Mouse (Mus musculus) left cerebral cortex, adult 2 months (tissue): ENCODE measurements around the gene Birc5. TPM values are rescaled to one million over a fixed set of nuclear protein-coding genes. Genes with fewer than 3 reads are reported as not detected.
"Not testable (repeated sequence)": the region's sequence is repeated elsewhere in the genome, so short reads cannot be mapped to it uniquely, and the experiment has no call there.

Experiments
- DNase-seq, 2 experiments: peaks; one replicate each; pipeline ENCODE4 v3.0.0; 2021 to 2022; ENCODE audit warnings: low spot score in 2 of 2, mixed read lengths in 1 of 2; ENCODE audit errors: extremely low spot score in 1 of 2
- H3K27ac ChIP-seq: fragments of 200-600 bp; 2 replicates; pipeline ENCODE4 v1.8.1; 2022
- H3K4me3 ChIP-seq: fragments of 200-600 bp; 2 replicates; pipeline ENCODE4 v1.8.1; 2022
- CTCF ChIP-seq: fragments of 200-600 bp; IDR thresholded peaks from 2 replicates; pipeline ENCODE4 v1.8.1; 2022; ENCODE audit warnings: antibody characterized with exemption, mild to moderate bottlenecking, moderate library complexity
- intact Hi-C: fragments of 180-260 bp; cut with DNase I; formaldehyde crosslinking; loops from one replicate; pipeline ENCODE4 v1.15.1; 2025
- long read RNA-seq, 2 experiments: library from polyadenylated mRNA; stranded (forward); transcript quantifications; one replicate each; pipeline ENCODE4 v2.0.0; 2021; ENCODE audit warnings: borderline mapping rate in 2 of 2
- total RNA-seq, 2 experiments: library from RNA; stranded (reverse); gene quantifications; 2 replicates each; pipeline ENCODE4 v1.2.3; 2021

Gene Birc5
- total RNA-seq: 1 to 10 TPM in 1 of 2 experiments, under 1 TPM in 1; 0.95 to 1.3 TPM
- long read RNA-seq, experiment 1, partial matches to known transcripts: 0 of 1 reads
- long read RNA-seq, experiment 1, other reads (novel, unspliced or antisense): 0 of 1 reads
- long read RNA-seq, experiment 2, partial matches to known transcripts: 1 of 1 reads
- long read RNA-seq, experiment 2, other reads (novel, unspliced or antisense): 0 of 1 reads

DNA sequence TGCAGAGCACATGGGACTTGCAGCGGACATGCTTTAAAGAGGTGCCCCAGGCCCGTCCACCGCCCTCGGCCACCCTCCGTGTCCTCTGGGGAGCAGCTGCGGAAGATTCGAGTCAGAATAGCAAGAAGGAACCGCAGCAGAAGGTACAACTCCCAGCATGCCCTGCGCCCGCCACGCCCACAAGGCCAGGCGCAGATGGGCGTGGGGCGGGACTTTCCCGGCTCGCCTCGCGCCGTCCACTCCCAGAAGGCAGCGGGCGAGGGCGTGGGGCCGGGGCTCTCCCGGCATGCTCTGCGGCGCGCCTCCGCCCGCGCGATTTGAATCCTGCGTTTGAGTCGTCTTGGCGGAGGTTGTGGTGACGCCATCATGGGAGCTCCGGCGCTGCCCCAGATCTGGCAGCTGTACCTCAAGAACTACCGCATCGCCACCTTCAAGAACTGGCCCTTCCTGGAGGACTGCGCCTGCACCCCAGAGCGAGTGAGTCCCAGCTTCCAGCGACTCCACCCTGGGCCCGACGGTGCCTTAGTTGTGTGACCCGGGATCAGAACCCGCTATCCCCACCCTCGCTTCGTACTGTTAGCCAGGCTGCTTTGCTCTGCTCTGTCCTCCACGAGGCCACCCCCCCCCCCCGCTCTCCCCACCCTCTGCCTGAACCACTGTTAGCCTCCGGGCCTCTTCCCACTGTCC is at the start of gene Birc5:
Gene Birc5, plus strand, starts transcription at position 267 of the 687 bp plus-strand sequence.
- peak within 1 kb of the TSS; percentile 94 for H3K27ac ChIP-seq
- H3K4me3 ChIP-seq: peak within 1 kb of the TSS; percentile 77
- DNase-seq: peak; percentile 96 to 97
- intact Hi-C loops: no loop called here
- no peak; the same call in 1 of the 2 replicates for TF ChIP-seq CTCF

DNA sequence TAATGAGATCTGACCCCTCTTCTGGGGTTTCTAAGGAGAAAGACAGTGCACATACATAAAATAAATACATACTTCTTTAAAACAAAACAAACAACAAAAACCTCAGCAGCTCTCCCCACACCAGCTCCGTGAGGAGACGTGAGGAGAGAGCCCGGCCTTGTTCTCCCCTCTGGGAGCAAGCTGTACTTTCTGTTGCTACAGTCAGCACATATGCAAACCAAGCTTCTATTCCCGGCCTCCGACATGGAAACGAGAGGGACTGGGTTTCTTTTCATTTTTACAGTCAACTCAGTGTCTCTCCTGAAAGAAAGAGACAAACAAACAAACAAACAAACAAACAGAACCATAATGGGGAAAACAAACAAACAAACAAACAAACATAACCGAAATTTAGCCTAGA is 49.0 kb upstream of the Birc5 start:
- Histone ChIP-seq H3K27ac (no peak overlapping the region), H3K4me3 (no peak overlapping the region)
- DNase-seq: no peak
- intact Hi-C loops: no loop called here
- TF ChIP-seq CTCF: no peak

DNA sequence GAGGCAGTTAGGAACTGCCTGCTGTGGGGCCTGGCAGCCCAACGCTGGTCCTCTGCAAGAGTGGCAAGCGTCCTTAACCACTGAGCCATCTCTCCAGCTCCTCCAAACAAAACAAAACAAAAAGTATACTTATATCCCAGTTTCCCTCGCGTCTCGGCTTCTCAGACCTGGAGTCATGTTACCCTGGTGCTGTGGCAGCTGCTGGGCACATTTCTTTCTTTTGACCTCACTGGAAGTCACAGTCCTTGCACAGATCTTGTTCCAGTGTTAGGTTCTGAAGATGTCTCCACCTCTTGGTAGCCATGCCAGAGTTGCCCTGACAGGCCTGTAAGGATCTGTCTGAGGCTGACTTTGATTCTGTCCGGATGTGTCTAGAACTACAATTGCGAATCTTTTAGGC is 47.4 kb upstream of the Birc5 start:
- Histone ChIP-seq H3K4me3 (no peak overlapping the region), H3K27ac (no peak overlapping the region)
- no peak for DNase-seq
- TF ChIP-seq CTCF: no peak
- intact Hi-C loops: no loop called here

DNA sequence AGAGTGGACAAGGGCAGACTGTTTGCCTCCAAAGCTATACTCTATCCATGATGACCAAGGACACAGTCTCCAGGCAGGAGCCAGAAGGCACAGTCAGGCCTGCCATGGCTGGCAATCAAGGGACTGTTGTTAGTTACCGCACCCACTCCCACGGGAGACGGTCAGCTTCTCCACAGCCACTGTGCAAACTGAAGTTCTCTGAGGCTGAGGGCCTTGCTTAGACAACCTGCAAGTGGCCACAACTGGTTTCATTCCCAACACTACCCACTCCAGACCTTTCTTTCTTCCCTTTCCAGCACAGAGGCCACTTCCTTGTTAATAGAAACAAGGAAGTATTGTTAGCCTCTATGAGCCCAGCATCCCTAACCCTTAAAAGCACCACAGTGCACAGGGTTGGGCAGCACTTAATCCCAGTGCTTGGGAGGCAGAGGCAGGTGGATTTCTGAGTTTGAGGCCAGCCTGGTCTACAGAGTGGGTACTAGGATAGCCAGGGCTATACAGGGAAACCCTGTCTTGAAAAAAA is 45.8 kb upstream of the Birc5 start:
- DNase-seq: no peak
- intact Hi-C loops: no loop called here
- no peak for TF ChIP-seq CTCF
- Histone ChIP-seq H3K27ac (no peak overlapping the region), H3K4me3 (no peak overlapping the region)

DNA sequence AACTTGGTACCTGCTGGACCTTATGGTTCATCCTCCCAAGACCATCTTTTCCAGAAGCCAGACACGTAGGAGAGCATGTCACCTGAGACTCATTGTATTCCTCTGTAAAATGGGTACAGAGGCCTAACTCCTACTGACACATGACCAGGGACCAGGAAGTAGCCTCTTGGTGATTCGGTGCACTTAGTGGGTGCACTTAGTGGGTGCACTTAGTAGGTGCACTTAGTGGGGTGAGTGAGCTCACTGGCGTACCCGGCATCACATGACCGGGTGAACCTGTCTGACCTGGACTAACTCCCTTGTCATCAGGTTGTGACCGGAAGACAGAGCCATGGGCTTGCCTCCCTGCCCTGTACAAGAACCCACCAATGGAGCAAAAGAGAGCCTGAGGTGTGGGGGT is 42.3 kb upstream of the Birc5 start:
- intact Hi-C loops: no loop called here
- no peak overlapping the region for H3K4me3 ChIP-seq
- no peak for DNase-seq
- TF ChIP-seq CTCF: no peak
- H3K27ac ChIP-seq: no peak overlapping the region

DNA sequence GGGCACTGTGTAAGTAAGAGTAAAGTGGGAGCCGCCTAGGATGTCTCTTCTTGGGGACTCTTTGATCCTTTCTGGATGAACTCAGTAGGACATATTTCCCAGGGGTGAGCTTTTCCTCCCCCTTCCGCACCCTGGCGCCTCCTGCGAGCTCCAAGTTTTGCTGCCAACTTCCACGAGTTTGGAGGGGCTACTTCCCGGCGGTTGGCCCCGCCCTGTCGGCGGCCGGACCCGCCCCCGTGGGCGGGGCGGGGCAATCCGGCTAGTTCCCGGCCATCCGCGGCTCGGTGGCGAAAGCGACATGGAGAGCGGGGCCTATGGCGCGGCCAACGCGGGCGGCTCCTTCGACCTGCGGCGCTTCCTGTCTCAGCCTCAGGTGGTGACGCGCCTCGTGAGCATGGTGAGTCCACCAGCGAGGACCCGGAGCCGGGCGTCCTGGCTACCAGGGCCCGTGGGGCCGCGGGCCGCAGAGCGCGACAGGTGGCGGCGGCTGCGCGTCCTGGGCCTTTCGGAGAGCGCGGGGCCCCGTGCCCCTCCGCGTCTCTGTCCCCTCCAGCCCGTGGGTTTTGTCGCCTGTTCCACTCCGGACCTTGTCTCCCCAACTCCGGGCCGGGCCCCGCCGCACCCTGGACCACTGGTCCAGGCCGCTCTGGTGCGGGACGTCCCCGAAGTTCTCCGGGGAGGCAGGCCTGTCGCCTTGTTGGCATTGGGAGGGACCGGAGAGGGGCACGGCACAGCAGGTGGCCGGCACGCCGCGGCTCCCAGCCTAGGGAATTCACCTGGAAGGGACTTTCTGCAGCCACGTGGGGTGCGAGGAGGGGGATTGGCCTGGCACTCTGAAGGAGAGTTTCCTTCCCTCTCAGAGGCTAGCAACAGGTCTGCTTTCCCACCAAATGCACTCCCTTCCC is 39.4 kb upstream of the Birc5 start, which contains the start of the genes Gm20708 and Syngr2:
Gene Gm20708, plus strand, starts transcription at position 262 of the 905 bp plus-strand sequence.
Gene Syngr2, plus strand, starts transcription at position 262 of the 905 bp plus-strand sequence.
- TF ChIP-seq CTCF: no peak
- peak within 1 kb of the TSS; percentile 77 for H3K4me3 ChIP-seq
- intact Hi-C loops: no loop called here
- H3K27ac ChIP-seq: peak within 1 kb of the TSS; percentile 63
- DNase-seq: peak; percentile 43 to 57

DNA sequence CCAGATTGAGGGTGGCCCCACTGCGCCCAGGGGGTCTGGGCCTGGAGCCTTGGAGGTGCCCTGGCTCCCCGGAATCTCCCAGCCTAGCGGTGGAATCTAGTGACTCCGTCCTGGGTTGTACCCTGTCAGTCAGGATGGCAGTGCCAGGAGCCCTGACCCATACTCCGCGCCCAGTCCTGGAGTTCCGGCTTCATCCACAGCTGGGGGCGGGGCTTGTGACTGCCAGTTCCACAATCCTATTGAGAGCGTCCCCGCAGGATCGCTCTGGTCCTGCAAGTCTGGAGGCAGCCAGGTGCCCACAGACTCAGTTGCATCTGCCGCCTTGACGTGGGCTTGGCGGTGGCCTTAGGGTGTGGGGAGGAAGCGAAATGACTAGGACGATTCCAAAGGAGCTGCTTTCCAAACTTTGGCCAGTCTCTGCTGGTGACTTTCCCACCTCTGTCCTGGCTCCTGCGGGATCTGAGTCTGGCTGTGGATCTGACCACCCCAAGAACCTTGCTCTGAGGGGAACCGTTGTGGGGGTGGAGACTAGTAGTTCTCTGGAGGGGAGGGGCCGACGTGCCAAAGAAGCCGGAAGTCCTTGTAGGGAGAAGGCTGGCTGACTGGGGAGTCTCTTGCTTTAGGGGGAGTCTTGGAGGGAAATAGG is 38.5 kb upstream of the Birc5 start:
- intact Hi-C loops: no loop called here
- Histone ChIP-seq H3K4me3 (peak overlapping the region; percentile 77), H3K27ac (peak overlapping the region; percentile 63; the same call in 1 of the 2 replicates)
- peak; percentile 47 for TF ChIP-seq CTCF
- peak; percentile 53 to 64 for DNase-seq

DNA sequence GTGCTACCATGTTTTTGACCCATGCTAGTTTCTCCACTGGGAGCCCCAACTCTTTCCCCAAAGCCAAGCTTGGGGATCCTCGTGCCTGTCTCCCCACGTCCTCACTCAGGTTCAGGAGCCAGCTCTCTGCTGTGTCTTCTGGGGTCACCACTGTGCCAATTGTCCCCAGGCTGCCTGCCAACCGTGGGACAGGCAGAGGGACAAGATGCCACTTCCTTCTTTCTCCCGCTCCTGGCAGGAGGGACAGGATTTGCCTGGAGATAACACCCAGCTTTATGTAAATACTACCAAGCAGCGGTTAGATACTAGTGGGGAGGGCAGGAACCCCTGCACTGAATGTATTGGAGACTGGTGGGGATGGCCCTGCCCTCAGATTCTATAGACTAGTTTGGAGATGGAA is 35.2 kb upstream of the Birc5 start:
- intact Hi-C loops: no loop called here
- Histone ChIP-seq H3K4me3 (no peak overlapping the region), H3K27ac (no peak overlapping the region)
- no peak for DNase-seq
- no peak for TF ChIP-seq CTCF

DNA sequence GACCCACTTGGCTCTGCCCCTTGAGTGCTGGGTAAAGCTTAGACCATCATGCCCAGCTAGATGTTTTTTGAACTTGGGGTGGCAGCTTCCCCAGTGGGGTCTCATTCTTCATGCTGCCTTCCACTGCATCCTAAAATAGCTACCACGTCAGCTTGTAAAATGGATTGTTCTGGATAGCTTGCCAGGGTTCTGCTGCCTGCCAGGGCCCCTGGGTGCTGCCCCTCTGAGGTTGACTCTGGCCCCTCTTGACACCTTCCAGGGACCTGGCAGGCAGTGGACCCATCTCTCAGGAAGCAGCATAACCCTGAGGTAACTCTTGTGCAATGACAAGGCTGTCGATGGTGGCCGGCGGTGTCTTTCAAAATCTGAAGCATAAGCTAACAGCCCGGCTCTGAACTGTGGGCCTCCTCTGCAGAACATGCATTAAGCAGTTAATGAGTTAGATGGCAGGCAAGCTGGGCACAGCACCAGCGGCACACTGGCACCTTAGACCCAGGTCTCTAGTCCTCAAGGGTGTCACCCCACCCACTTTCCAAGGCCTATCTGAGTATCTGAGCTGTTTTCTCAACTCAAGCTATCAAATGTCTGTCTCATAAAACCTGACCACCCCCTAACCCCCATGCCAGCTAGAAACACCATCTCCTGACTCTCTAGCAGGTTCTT is 34.2 kb upstream of the Birc5 start:
- no peak overlapping the region for H3K27ac ChIP-seq
- no peak for TF ChIP-seq CTCF
- intact Hi-C loops: no loop called here
- H3K4me3 ChIP-seq: no peak overlapping the region
- DNase-seq: no peak

DNA sequence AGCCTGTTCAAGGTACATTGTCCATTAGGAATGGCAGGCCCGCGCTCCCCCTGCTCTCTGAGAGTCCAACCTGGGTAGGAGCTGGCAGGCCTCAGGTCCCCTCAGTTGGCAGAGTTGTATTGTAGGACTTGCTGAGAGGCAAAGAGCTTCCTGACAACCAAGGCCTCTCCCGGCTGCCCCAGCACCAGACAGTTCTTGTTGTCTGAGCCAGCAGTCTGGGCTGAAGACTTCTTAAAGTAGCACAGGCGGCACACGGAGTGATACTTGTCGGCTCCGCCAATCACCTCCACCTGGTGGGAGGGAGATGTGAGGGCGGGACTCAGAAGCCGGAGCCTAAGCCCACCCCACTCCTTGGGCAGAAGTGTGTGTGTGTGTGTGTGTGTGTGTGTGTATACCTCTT is 33.2 kb upstream of the Birc5 start:
- H3K27ac ChIP-seq, intact Hi-C loops, DNase-seq, H3K4me3 ChIP-seq: not testable (repeated sequence)
